Mouse (Mus musculus): ENCODE measurements around the gene 4932415D10Rik. TPM values are rescaled to one million over a fixed set of nuclear protein-coding genes. Genes with fewer than 3 reads are reported as not detected.

4932415D10Rik gene
- not detected in 2 replicates for polyA plus RNA-seq (2012; rRNA removed)

GRCm38 (mm10) chr10:82316482-82316881, at the start of gene 4932415D10Rik:
TSS of gene 4932415D10Rik (minus strand) at chr10:82316582.
- no peak for DNase-seq (ENCODE audit: low spot score)

DNA sequence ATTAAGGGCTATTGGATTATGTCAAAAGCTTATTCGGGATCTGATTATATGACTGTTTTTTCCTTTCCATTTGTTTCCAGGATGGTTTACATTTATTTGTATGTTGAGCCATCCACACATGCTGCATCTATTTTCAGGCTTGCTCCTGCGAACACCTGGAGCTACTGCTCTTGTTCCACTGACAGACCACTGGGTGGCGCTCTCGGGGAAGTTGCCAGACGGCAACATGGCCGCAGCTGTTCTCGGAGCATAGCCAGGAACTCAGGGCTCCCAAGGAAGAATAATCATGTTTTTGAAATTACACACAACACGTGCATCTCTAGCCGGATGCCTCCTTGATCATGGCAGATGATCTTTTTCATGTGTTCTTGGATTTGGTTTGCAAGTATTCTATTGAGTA, 45.5 kb upstream of the 4932415D10Rik start:
- DNase-seq (ENCODE audit: low spot score) = no peak

DNA sequence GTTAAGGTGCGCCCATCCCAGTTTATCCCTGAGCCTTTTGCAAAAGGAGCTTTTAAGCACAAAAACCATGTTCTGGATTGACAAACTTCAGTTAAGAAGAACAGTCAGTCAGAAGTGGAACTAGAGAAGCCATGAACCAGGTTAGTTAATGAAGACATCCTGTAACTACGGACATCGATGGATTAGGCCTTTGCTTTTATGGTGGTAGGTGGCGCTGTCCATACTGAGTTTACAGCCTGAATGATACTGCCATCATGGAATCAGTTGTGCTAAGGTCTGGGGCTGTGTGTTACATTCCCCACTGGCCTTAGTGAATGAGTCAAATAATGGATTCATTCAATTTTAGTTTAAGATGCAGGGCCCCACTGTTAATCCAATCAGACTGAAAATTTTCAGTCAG, 39.0 kb upstream of the 4932415D10Rik start:
- DNase-seq (ENCODE audit: low spot score) = no peak

GRCm38 (mm10) chr10:82354083-82355010, 38.0 kb upstream of the 4932415D10Rik start, which contains the start of gene Gm4924:
TSS of gene Gm4924 (plus strand) at chr10:82354255.
- DNase-seq (ENCODE audit: low spot score) = peak; percentile 58

- DNase-seq (ENCODE audit: low spot score) = no peak
These were observed 13.4 kb upstream of the 4932415D10Rik start for GRCm38 (mm10) chr10:82329826-82330225.

GRCm38 (mm10) chr10:82320134-82320533, 3.8 kb upstream of the 4932415D10Rik start:
- DNase-seq (ENCODE audit: low spot score) = no peak

- DNase-seq (ENCODE audit: low spot score) = no peak
These were observed 19.9 kb downstream of the 4932415D10Rik start for GRCm38 (mm10) chr10:82296440-82296839.

GRCm38 (mm10) chr10:82257331-82257730, 59.1 kb downstream of the 4932415D10Rik start:
- no peak for DNase-seq (ENCODE audit: low spot score)

DNA sequence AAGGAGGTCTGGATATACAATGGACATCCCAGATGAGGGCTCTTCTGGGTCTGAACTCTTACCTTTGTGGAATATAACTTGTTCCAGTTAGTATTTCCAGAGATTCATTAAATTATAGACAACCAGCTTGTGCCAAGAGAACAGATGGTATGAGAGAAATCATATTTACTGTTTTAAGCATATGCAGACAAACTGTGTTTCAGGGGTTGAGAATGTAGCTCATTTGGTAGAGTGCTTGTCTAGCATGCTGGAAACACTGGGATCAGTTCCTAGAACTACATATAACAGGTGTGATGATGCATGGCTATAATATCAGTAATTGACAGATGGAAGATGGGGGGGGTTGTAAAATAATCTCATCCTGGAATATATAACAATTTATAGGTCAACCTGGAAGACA, 71.4 kb downstream of the 4932415D10Rik start:
- no peak for DNase-seq (ENCODE audit: low spot score)

- no peak for DNase-seq (ENCODE audit: low spot score)
These were observed 75.0 kb downstream of the 4932415D10Rik start for GRCm38 (mm10) chr10:82241401-82241788.

DNA sequence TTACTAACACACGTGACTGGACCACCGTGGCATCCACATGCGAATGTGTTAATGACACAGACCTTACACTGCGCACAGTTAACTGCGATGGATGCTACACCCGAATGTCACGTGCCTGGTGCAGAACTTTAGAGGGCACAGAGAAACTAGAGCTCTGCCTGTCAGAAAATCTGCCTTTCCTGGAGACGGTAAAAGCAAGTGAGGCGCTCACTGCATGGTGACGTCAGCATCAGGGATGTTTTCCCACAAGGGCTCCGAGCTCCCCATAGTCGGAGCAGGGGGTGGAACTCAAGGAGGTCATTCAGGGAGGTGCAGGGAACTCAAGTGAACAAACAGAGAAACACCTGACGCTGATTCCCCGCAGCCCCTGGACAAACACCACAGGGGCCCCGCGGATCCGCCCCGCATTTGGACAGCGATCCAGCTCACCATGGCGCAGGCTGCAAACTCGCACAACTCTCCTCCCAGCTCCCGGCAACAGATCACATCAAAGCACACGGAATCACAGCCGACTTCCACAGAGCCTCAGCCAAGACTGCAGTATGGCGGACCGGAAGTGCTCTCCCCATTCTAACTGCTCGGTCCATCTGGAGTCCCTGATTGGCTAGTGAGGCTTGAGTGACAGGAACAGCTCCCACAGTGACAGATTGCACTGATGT, 75.5 kb downstream of the 4932415D10Rik start, which contains the start of gene Zfp938:
Gene Zfp938, minus strand, starts transcription at position 539 of the 659 bp plus-strand sequence.
- DNase-seq (ENCODE audit: low spot score) = peak; percentile 34

Other genes starting within 250 kb of the 4932415D10Rik start
- gene BC024063, start 233.2 kb downstream of the 4932415D10Rik start, polyA plus RNA-seq (2012; rRNA removed) = 1.6 and 1.8 TPM in 2 replicates
- 3.5 and 3.7 TPM in 2 replicates for gene AU041133, start 188.6 kb downstream of the 4932415D10Rik start, polyA plus RNA-seq (2012; rRNA removed)
- 9.2 and 12.1 TPM in 2 replicates for gene Zfp938, start 75.3 kb downstream of the 4932415D10Rik start, polyA plus RNA-seq (2012; rRNA removed)
- 5.5 and 5.7 TPM in 2 replicates for gene Gm4924, start 37.7 kb upstream of the 4932415D10Rik start, polyA plus RNA-seq (2012; rRNA removed)
- gene Gm1553, start 176.0 kb upstream of the 4932415D10Rik start, polyA plus RNA-seq (2012; rRNA removed) = not detected in 2 replicates